Mouse (Mus musculus): ENCODE results near the gene Dgkg. TPM values are rescaled to one million over a fixed set of nuclear protein-coding genes. Genes with fewer than 3 reads are reported as not detected.

Gene Dgkg
- 2.6 and 3.1 TPM in 2 replicates for polyA plus RNA-seq (2015; fragmentation: Nextera tagmentation; extraction: Ambion mirVana)

DNA sequence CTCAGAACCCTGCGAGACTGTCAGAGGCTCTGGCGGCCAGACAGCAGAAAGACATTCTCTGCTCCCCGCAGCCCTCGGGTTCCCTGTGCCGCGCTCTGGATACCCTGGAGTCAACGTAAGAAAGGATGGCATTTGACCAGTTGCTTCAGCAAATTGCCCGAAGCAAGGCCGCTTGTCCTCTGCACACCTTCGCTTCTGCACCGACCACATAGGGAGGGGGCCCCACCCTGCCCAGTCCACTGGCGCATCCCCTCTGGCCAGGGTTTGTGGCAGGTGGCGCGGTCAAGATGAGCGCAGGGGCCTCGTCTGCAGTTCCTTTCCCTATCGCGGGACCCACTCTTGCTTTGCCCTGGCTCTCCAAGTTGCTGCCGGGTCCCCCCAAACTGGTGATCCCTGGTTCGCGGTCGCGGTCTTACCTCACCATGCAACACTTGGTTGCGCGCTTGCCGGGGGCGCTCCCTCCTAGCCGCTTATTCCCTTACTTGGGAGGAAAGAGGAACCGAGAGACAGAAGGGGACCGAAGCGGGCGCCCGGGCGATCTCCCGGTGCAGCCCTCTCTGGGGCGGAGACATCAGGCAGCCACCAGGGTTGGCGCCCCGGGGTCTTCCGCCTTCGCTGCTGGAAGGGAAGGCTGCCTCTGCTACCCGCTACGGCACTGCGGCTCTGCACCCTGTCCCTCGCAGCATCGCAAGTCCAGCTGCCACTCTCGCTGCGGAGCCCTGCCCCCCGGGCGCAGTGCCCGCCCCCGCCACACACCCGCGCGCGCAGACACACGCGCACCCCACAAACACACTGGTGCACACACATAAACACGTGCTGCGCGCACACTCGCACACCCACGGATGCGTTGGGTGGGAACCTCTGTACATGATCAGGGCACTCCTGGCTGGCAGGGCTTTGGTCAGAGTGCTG lies at the start of gene Dgkg:
TSS of gene Dgkg (minus strand) at position 689 of the 912 bp plus-strand sequence.

DNA sequence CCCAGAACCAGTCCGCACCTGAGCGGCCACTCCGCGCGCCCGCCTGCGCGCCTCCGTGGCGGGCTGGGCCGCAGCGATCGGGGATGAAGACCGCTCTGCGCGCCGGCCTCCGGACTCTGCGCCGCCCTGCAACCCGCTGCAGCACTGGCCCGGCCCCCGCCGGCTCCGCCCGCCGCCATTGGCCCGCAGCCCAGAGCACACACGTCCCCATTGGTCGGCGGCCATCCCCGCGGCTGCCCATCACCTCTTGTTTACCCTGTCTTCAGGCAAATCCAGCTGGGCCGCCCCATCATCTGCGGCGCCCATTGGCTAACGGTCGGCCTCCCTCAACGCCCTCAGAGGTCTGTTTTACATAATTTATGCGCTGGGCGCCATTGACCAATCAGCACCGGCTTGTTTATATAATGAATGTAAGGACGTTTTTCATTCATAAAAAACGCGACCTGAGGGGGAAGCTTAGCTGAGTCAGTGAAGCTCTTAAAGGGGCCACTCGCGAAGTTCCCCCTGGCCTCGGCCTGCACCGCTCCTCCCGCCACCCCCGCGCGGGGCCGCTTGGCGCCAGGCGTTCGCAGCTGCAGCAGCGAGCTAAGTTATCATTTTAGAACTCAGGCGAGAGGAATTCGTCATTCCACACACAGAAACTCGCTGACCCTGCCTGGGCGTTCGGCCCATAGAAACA lies 217.4 kb downstream of the Dgkg start, which contains the start of gene Etv5:
TSS of gene Etv5 (minus strand) at position 221 of the 679 bp plus-strand sequence.

Other genes with a start within 250 kb of the Dgkg start
- gene Etv5, start 217.5 kb downstream of the Dgkg start, polyA plus RNA-seq (2015; fragmentation: Nextera tagmentation; extraction: Ambion mirVana): 4.3 and 6.1 TPM in 2 replicates
- gene Crygs, start 154.4 kb upstream of the Dgkg start, polyA plus RNA-seq (2015; fragmentation: Nextera tagmentation; extraction: Ambion mirVana): 0.23 TPM in 1 of 2 replicates, not detected in the other
- gene Tbccd1, start 200.4 kb upstream of the Dgkg start, polyA plus RNA-seq (2015; fragmentation: Nextera tagmentation; extraction: Ambion mirVana): 23.6 and 27.4 TPM in 2 replicates
- gene Dnajb11, start 200.6 kb upstream of the Dgkg start, polyA plus RNA-seq (2015; fragmentation: Nextera tagmentation; extraction: Ambion mirVana): 53.3 and 57.6 TPM in 2 replicates
- 4.1 and 9.5 TPM in 2 replicates for gene Ahsg, start 234.1 kb upstream of the Dgkg start, polyA plus RNA-seq (2015; fragmentation: Nextera tagmentation; extraction: Ambion mirVana)

Data from spleen, postnatal 0 days (tissue).